Mouse (Mus musculus) embryo, embryonic 10.5 days (tissue): ENCODE results near the gene Sptbn1.

Experiments used
- DNase-seq: peaks from one replicate; pipeline ENCODE4 v3.0.0-alpha.2; 2015; ENCODE audit warnings: low spot score

Gene Sptbn1

GRCm38 (mm10) chr11:30211141-30211540 is 56.8 kb downstream of the Sptbn1 start:
- DNase-seq = no peak

GRCm38 (mm10) chr11:30210100-30210811 is 57.7 kb downstream of the Sptbn1 start:
- no peak for DNase-seq

- DNase-seq = no peak
Observed at GRCm38 (mm10) chr11:30209495-30209894, 58.5 kb downstream of the Sptbn1 start.

GRCm38 (mm10) chr11:30204398-30204797 is 63.6 kb downstream of the Sptbn1 start:
- DNase-seq = no peak

- no peak for DNase-seq
Observed at GRCm38 (mm10) chr11:30200391-30200790, 67.6 kb downstream of the Sptbn1 start.

GRCm38 (mm10) chr11:30198091-30198675 is 69.8 kb downstream of the Sptbn1 start:
- DNase-seq = peak; percentile 90

- peak; percentile 62 for DNase-seq
Observed at GRCm38 (mm10) chr11:30197564-30198090, 70.3 kb downstream of the Sptbn1 start.

GRCm38 (mm10) chr11:30196368-30197070 is 71.5 kb downstream of the Sptbn1 start:
- DNase-seq = no peak

- DNase-seq = no peak
Observed at GRCm38 (mm10) chr11:30195756-30196155, 72.2 kb downstream of the Sptbn1 start.

GRCm38 (mm10) chr11:30194800-30195199 is 73.2 kb downstream of the Sptbn1 start:
- DNase-seq = no peak

- no peak for DNase-seq
Observed at GRCm38 (mm10) chr11:30190959-30191358, 77.0 kb downstream of the Sptbn1 start.

GRCm38 (mm10) chr11:30190119-30190518 is 77.9 kb downstream of the Sptbn1 start:
- no peak for DNase-seq

GRCm38 (mm10) chr11:30186902-30187470 is 81.0 kb downstream of the Sptbn1 start:
- no peak for DNase-seq

- DNase-seq = no peak
Observed at GRCm38 (mm10) chr11:30184527-30184926, 83.4 kb downstream of the Sptbn1 start.

GRCm38 (mm10) chr11:30182716-30183411 is 85.1 kb downstream of the Sptbn1 start:
- DNase-seq = no peak

- DNase-seq = no peak
Observed at GRCm38 (mm10) chr11:30178193-30178592, 89.8 kb downstream of the Sptbn1 start.

- DNase-seq = no peak
Observed at GRCm38 (mm10) chr11:30177145-30177840, 90.7 kb downstream of the Sptbn1 start.

GRCm38 (mm10) chr11:30176111-30176510 is 91.9 kb downstream of the Sptbn1 start:
- DNase-seq = no peak

- no peak for DNase-seq
Observed at GRCm38 (mm10) chr11:30175623-30176022, 92.4 kb downstream of the Sptbn1 start.

GRCm38 (mm10) chr11:30171586-30172178 is 96.3 kb downstream of the Sptbn1 start:
- no peak for DNase-seq

- no peak for DNase-seq
Observed at GRCm38 (mm10) chr11:30171184-30171583, 96.8 kb downstream of the Sptbn1 start.
